Mouse (Mus musculus) frontal cortex, postnatal 25 days (tissue): ENCODE data around the gene Mup12.
"Not testable (repeated sequence)": the region's sequence is repeated elsewhere in the genome, so short reads cannot be mapped to it uniquely, and the experiment has no call there.

Experiments used
- DNase-seq, 2 experiments: peaks; one replicate each; pipeline ENCODE4 v3.0.0; 2022; ENCODE audit warnings: low spot score in 2 of 2

Gene Mup12

DNA sequence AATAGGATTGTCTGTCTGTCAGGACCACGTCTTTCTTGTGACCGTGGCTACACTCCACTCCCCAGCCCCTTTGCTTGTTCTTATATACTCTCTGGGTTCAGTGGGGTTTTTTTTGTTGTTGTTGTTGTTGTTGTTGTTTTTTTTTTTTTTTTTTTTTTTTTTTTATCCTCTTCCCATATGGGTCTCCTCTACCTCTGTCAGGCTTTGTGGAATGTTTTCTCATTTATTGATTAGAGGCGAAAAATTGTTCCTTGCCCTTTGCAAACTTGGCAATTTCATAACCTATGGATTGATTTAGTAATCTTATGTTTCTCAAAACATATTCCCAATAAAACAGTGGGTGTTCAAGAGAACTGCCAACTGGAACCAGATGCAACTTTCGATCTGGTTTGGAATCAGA, at the start of gene Mup12:
Mup12 (minus strand) TSS at position 101 of the 400 bp plus-strand sequence.
- DNase-seq: not testable (repeated sequence)
